Mouse (Mus musculus) stomach, embryonic 14.5 days (tissue): ENCODE data around the gene Ism2. TPM values are rescaled to one million over a fixed set of nuclear protein-coding genes. Genes with fewer than 3 reads are reported as not detected.
A peak's percentile ranks its signal among the peaks of the same experiment; 100 is the strongest.

Experiments
- ATAC-seq: fragments of 200-750 bp; cut with Nextera tagmentation; 2 replicates; pipeline ENCODE4 v1.8.0; 2017; ENCODE audit warnings: low read depth, moderate TSS enrichment; ENCODE audit not compliant: insufficient number of reproducible peaks, insufficient read depth, low FRiP score
- H3K27ac ChIP-seq: fragments of 300-500 bp; sonication (generic); 2 replicates; pipeline ENCODE4 v1.5.1; 2014; ENCODE audit warnings: mild to moderate bottlenecking, low read length, moderate library complexity, mixed read lengths
- H3K27me3 ChIP-seq: fragments of 300-500 bp; sonication (generic); 2 replicates; pipeline ENCODE4 v1.6.1; 2014; ENCODE audit warnings: low read length, control low read depth, mixed read lengths; ENCODE audit not compliant: control insufficient read depth, insufficient read depth
- H3K36me3 ChIP-seq: fragments of 300-500 bp; sonication (generic); 2 replicates; pipeline ENCODE4 v1.6.1; 2014; ENCODE audit warnings: mild to moderate bottlenecking, control low read depth, low read length, moderate library complexity, mixed read lengths; ENCODE audit not compliant: control insufficient read depth, insufficient read depth
- H3K4me1 ChIP-seq: fragments of 300-500 bp; sonication (generic); 2 replicates; pipeline ENCODE4 v1.6.1; 2014; ENCODE audit warnings: low read length, control low read depth, mixed read lengths; ENCODE audit not compliant: control insufficient read depth, insufficient read depth
- H3K4me2 ChIP-seq: fragments of 300-500 bp; sonication (generic); replicated peaks from 2 replicates; pipeline ENCODE4 v1.6.1; 2014; ENCODE audit warnings: low read depth, low read length, control low read depth
- H3K4me3 ChIP-seq: fragments of 300-500 bp; sonication (generic); 2 replicates; pipeline ENCODE4 v1.5.1; 2014; ENCODE audit warnings: low read depth, low read length, control low read depth
- H3K9ac ChIP-seq: fragments of 300-500 bp; sonication (generic); replicated peaks from 2 replicates; pipeline ENCODE4 v1.6.1; 2014; ENCODE audit warnings: low read depth, mild to moderate bottlenecking, control low read depth, low read length, moderate library complexity, mixed read lengths
- H3K9me3 ChIP-seq: fragments of 300-500 bp; sonication (generic); 2 replicates; pipeline ENCODE4 v1.6.1; 2016; ENCODE audit warnings: low read depth, low read length, control low read depth; ENCODE audit not compliant: control insufficient read depth
- WGBS: fragments of 180-500 bp; shearing (Covaris S2); extraction: QIAGEN DNeasy Blood & Tissue Kit; methylation state at CpG from one replicate; pipeline ENCODE4 v1.1.7; 2014; 5-methylcytosine and 5-hydroxymethylcytosine counted together
- polyA plus RNA-seq: library from polyadenylated mRNA; unstranded; fragments of >200 nt; fragmentation: Nextera tagmentation; extraction: Ambion mirVana; gene quantifications from 2 replicates; pipeline ENCODE4 v1.2.1, GENCODE M21; 2014

Gene Ism2
- 0.29 and 0.57 TPM in 2 replicates for polyA plus RNA-seq

GRCm38 (mm10) chr12:87299657-87300440 lies at the start of gene Ism2:
TSS of gene Ism2 (minus strand) at chr12:87299705.
- ATAC-seq = peak; percentile 66
- under 1% methylated on average over 80 of the region's 86 CpGs for WGBS
- H3K9me3 ChIP-seq = no peaks in the 10 kb centered on the region
- no peaks in the 10 kb centered on the region for H3K36me3 ChIP-seq
- H3K4me1 ChIP-seq = peaks cover 5% of the 10 kb centered on the region; the same call in 1 of the 2 replicates
- H3K27me3 ChIP-seq = 0 out of 2 replicates have a peak, but pooled peaks cover 4% of the 10 kb centered on the region
- peak within 1 kb of the TSS; percentile 97 for H3K4me2 ChIP-seq
- H3K27ac ChIP-seq = no peak within 1 kb of the TSS
- peak within 1 kb of the TSS; percentile 53 for H3K9ac ChIP-seq
- H3K4me3 ChIP-seq = peak within 1 kb of the TSS; percentile 58

- H3K36me3 ChIP-seq = peaks cover 6% of the 10 kb centered on the region
- no peak overlapping the region for H3K9ac ChIP-seq
- 80% methylated on average over 2 of the region's 2 CpGs for WGBS
- H3K9me3 ChIP-seq = no peaks in the 10 kb centered on the region
- H3K4me3 ChIP-seq = no peak overlapping the region
- no peak for ATAC-seq
- no peak overlapping the region for H3K4me2 ChIP-seq
- no peaks in the 10 kb centered on the region for H3K27me3 ChIP-seq
- H3K4me1 ChIP-seq = no peaks in the 10 kb centered on the region
- H3K27ac ChIP-seq = no peak overlapping the region
These were observed 48.5 kb upstream of the Ism2 start for GRCm38 (mm10) chr12:87348029-87348428.

GRCm38 (mm10) chr12:87347511-87347910 lies 48.0 kb upstream of the Ism2 start:
- Histone ChIP-seq H3K4me1 (no peaks in the 10 kb centered on the region), H3K9me3 (no peaks in the 10 kb centered on the region), H3K27ac (no peak overlapping the region), H3K4me2 (no peak overlapping the region), H3K4me3 (no peak overlapping the region), H3K36me3 (peaks cover 6% of the 10 kb centered on the region), H3K27me3 (no peaks in the 10 kb centered on the region), H3K9ac (no peak overlapping the region)
- no peak for ATAC-seq
- WGBS = 86% methylated on average over 2 of the region's 2 CpGs

DNA sequence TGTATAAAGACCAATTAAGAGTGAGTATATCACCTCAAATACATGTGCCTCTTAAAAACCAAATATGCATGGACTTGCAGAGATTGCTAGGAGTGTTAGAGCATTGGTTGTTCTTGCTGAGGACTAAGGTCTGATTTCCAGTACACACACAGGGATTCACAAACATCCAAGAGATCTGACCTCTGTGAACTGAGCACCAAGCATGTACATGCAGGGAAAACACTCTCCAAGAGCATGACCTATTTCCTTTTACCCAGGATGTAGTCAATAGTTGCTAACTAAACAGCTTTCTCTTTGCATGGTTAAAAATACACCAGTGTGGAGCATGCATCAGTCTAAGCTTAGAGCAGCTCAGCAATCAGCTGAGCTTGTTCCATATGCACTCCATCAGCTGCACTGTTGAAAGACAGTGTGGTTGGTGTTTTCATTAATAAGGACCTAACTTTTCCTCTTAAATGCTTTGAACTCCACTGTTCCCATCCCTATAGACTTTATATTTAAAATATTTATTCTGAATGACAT lies 43.6 kb upstream of the Ism2 start:
- peaks cover 9% of the 10 kb centered on the region for H3K36me3 ChIP-seq
- H3K4me1 ChIP-seq = no peaks in the 10 kb centered on the region
- no peak overlapping the region for H3K4me3 ChIP-seq
- no peak for ATAC-seq
- no peaks in the 10 kb centered on the region for H3K9me3 ChIP-seq
- H3K9ac ChIP-seq = no peak overlapping the region
- no peak overlapping the region for H3K4me2 ChIP-seq
- H3K27ac ChIP-seq = no peak overlapping the region
- H3K27me3 ChIP-seq = no peaks in the 10 kb centered on the region

- H3K27me3 ChIP-seq = no peaks in the 10 kb centered on the region
- ATAC-seq = no peak
- no peak overlapping the region for H3K4me2 ChIP-seq
- 80% methylated on average over 4 of the region's 4 CpGs for WGBS
- peaks cover 3% of the 10 kb centered on the region; the same call in 1 of the 2 replicates for H3K36me3 ChIP-seq
- no peaks in the 10 kb centered on the region for H3K9me3 ChIP-seq
- H3K9ac ChIP-seq = no peak overlapping the region
- H3K4me1 ChIP-seq = no peaks in the 10 kb centered on the region
- H3K4me3 ChIP-seq = no peak overlapping the region
- H3K27ac ChIP-seq = no peak overlapping the region
These were observed 38.6 kb upstream of the Ism2 start for GRCm38 (mm10) chr12:87338082-87338481.

- H3K4me1 ChIP-seq = no peaks in the 10 kb centered on the region
- no peak overlapping the region for H3K27ac ChIP-seq
- H3K9ac ChIP-seq = no peak overlapping the region
- H3K27me3 ChIP-seq = no peaks in the 10 kb centered on the region
- peaks cover 3% of the 10 kb centered on the region; the same call in 1 of the 2 replicates for H3K36me3 ChIP-seq
- no peak overlapping the region for H3K4me3 ChIP-seq
- no peaks in the 10 kb centered on the region for H3K9me3 ChIP-seq
- no peak overlapping the region for H3K4me2 ChIP-seq
- WGBS = 35% methylated on average over 2 of the region's 2 CpGs
- ATAC-seq = no peak
These were observed 35.4 kb upstream of the Ism2 start for GRCm38 (mm10) chr12:87334886-87335285.

- Histone ChIP-seq H3K27ac (no peak overlapping the region), H3K9ac (no peak overlapping the region), H3K36me3 (no peaks in the 10 kb centered on the region), H3K9me3 (no peaks in the 10 kb centered on the region), H3K4me3 (no peak overlapping the region), H3K27me3 (no peaks in the 10 kb centered on the region), H3K4me1 (no peaks in the 10 kb centered on the region), H3K4me2 (no peak overlapping the region)
- no peak for ATAC-seq
These were observed 34.3 kb upstream of the Ism2 start for GRCm38 (mm10) chr12:87333794-87334193.

GRCm38 (mm10) chr12:87332511-87332910 lies 33.0 kb upstream of the Ism2 start:
- no peak overlapping the region for H3K4me3 ChIP-seq
- 0 out of 2 replicates have a peak, but pooled peaks cover 3% of the 10 kb centered on the region for H3K4me1 ChIP-seq
- no peak overlapping the region for H3K4me2 ChIP-seq
- no peaks in the 10 kb centered on the region for H3K36me3 ChIP-seq
- ATAC-seq = no peak
- 80% methylated on average over 4 of the region's 4 CpGs for WGBS
- no peaks in the 10 kb centered on the region for H3K27me3 ChIP-seq
- no peak overlapping the region for H3K27ac ChIP-seq
- H3K9ac ChIP-seq = no peak overlapping the region
- no peaks in the 10 kb centered on the region for H3K9me3 ChIP-seq
